Mouse (Mus musculus) adrenal gland, postnatal 10 days (tissue): ENCODE data around the gene Mea1. TPM values are rescaled to one million over a fixed set of nuclear protein-coding genes. Genes with fewer than 3 reads are reported as not detected.

Experiments
- total RNA-seq, 2 experiments: library from RNA; stranded (reverse); gene quantifications; 2 replicates each; pipeline ENCODE4 v1.2.3; 2021

Gene Mea1
- total RNA-seq, 2 experiments from 2014 or later = 88.1 to 90.3 TPM

Other genes starting within 250 kb of the Mea1 start
- under 1 TPM; 0.39 to 1.00 TPM for gene Crip3, start 249.9 kb upstream of the Mea1 start, total RNA-seq
- gene Slc22a7, start 240.3 kb upstream of the Mea1 start, total RNA-seq = 10 to 100 TPM in 1 of 2 experiments, 1 to 10 TPM in 1; 5.4 to 14.6 TPM
- gene Ttbk1, start 191.1 kb upstream of the Mea1 start, total RNA-seq = 1 to 10 TPM; 1.2 to 2.2 TPM
- 1 to 10 TPM; 5.7 to 6.1 TPM for gene Dnph1, start 182.1 kb upstream of the Mea1 start, total RNA-seq
- 10 to 100 TPM; 14.3 to 22.9 TPM for gene Cul9, start 132.4 kb upstream of the Mea1 start, total RNA-seq
- 10 to 100 TPM; 33.6 to 37.6 TPM for gene Srf, start 122.6 kb upstream of the Mea1 start, total RNA-seq
- gene Ptk7, start 49.3 kb upstream of the Mea1 start, total RNA-seq = 10 to 100 TPM; 19.6 to 21.4 TPM
- gene Klc4, start 32.8 kb upstream of the Mea1 start, total RNA-seq = 10 to 100 TPM; 31.9 to 34.9 TPM
- 100 to 1,000 TPM; 142 to 147 TPM for gene Mrpl2, start 32.6 kb upstream of the Mea1 start, total RNA-seq
- 10 to 100 TPM; 48.5 to 61.7 TPM for gene Cul7, start 28.5 kb upstream of the Mea1 start, total RNA-seq
- 10 to 100 TPM; 24.0 to 27.1 TPM for gene Rrp36, start 4.4 kb upstream of the Mea1 start, total RNA-seq
- 100 to 1,000 TPM in 1 of 2 experiments, 10 to 100 TPM in 1; 97.0 to 110 TPM for gene Klhdc3, start 2.1 kb downstream of the Mea1 start, total RNA-seq
- 10 to 100 TPM; 43.7 to 49.7 TPM for gene Ppp2r5d, start 26.3 kb downstream of the Mea1 start, total RNA-seq
- 10 to 100 TPM; 67.8 to 81.8 TPM for gene Pex6, start 32.7 kb downstream of the Mea1 start, total RNA-seq
- 10 to 100 TPM; 18.0 to 54.7 TPM for gene Gnmt, start 50.4 kb downstream of the Mea1 start, total RNA-seq
- 10 to 100 TPM; 42.2 to 46.5 TPM for gene Cnpy3, start 73.4 kb downstream of the Mea1 start, total RNA-seq
- gene Ptcra, start 84.9 kb downstream of the Mea1 start, total RNA-seq = not detected
- 10 to 100 TPM; 68.3 to 72.5 TPM for gene 2310039H08Rik, start 93.8 kb downstream of the Mea1 start, total RNA-seq
- 10 to 100 TPM; 84.3 to 99.2 TPM for gene Rpl7l1, start 103.9 kb downstream of the Mea1 start, total RNA-seq
- 10 to 100 TPM; 15.2 to 19.0 TPM for gene Bicral, start 179.7 kb downstream of the Mea1 start, total RNA-seq
- 10 to 100 TPM; 21.6 to 23.3 TPM for gene Tbcc, start 211.9 kb downstream of the Mea1 start, total RNA-seq
- not detected for gene Prph2, start 231.7 kb downstream of the Mea1 start, total RNA-seq